Mouse (Mus musculus) CH12.LX (cell line): Measurements from ENCODE around the gene Ptma. TPM values are rescaled to one million over a fixed set of nuclear protein-coding genes. Genes with fewer than 3 reads are reported as not detected.

ENCODE experiments used
- DNase-seq: peaks from one replicate; pipeline ENCODE4 v3.0.0-alpha.2; 2013; ENCODE audit errors: extremely low read depth
- H3K27ac ChIP-seq: 2 replicates; pipeline ENCODE4 v1.5.1; 2012; ENCODE audit warnings: low read depth, mild to moderate bottlenecking, control low read depth, moderate library complexity; ENCODE audit not compliant: insufficient read depth
- H3K27me3 ChIP-seq: replicated peaks from 2 replicates; pipeline ENCODE3; 2012; ENCODE audit warnings: inconsistent platforms
- H3K36me3 ChIP-seq, 2 experiments: replicated peaks in 1 of 2; 2 replicates each; pipeline versions ENCODE3 to v1.6.1; 2012; ENCODE audit warnings: inconsistent platforms in 1 of 2, low read length in 1 of 2, mild to moderate bottlenecking in 1 of 2, mixed read lengths in 1 of 2, moderate library complexity in 1 of 2; ENCODE audit not compliant: control insufficient read depth in 1 of 2, insufficient read depth in 1 of 2
- H3K4me1 ChIP-seq, 2 experiments: 2 replicates each; pipeline ENCODE4 v1.6.1; 2012; ENCODE audit warnings: inconsistent platforms in 1 of 2, moderate library complexity in 1 of 2; ENCODE audit not compliant: insufficient read depth in 2 of 2, control insufficient read depth in 1 of 2
- H3K4me2 ChIP-seq: 2 replicates; pipeline ENCODE4 v1.6.1; 2012; ENCODE audit warnings: low read depth, mild to moderate bottlenecking, control low read depth; ENCODE audit not compliant: poor library complexity, insufficient read depth, severe bottlenecking
- H3K4me3 ChIP-seq, 3 experiments: fragments of 150-350 bp in 1 of 3; sonication (generic) in 1 of 3; replicated peaks in 1 of 3; 2 replicates each; pipeline versions ENCODE3 to v1.5.1; 2011 to 2012; ENCODE audit warnings: low read depth in 2 of 3, low read length in 2 of 3, mild to moderate bottlenecking in 2 of 3, moderate library complexity in 2 of 3, control low read depth in 1 of 3, improper control_type of control experiment in 1 of 3, inconsistent platforms in 1 of 3, mixed read lengths in 1 of 3; ENCODE audit not compliant: poor library complexity in 1 of 3
- H3K79me2 ChIP-seq: replicated peaks from 2 replicates; pipeline ENCODE4 v1.6.1; 2012; ENCODE audit warnings: mild to moderate bottlenecking, moderate library complexity; ENCODE audit not compliant: control insufficient read depth, poor library complexity, insufficient read depth, severe bottlenecking; ENCODE audit errors: extremely low read depth
- H3K9ac ChIP-seq: 2 replicates; pipeline ENCODE4 v1.6.1; 2012; ENCODE audit warnings: low read depth, mild to moderate bottlenecking, control low read depth, moderate library complexity; ENCODE audit not compliant: insufficient read depth
- H3K9me3 ChIP-seq: replicated peaks from 2 replicates; pipeline ENCODE3; 2012; ENCODE audit warnings: low read length, inconsistent platforms, mixed read lengths
- CHD1 ChIP-seq: IDR thresholded peaks from 2 replicates; pipeline ENCODE4 v1.6.1; 2012; ENCODE audit warnings: low read depth, low read length, improper control_type of control experiment, inconsistent platforms
- CTCF ChIP-seq, 2 experiments: IDR thresholded peaks in 1 of 2; conservative IDR thresholded peaks in 1 of 2; 2 replicates each; pipeline ENCODE4 v1.5.1; 2011 to 2012; ENCODE audit warnings: low read depth in 2 of 2, low read length in 2 of 2, improper control_type of control experiment in 1 of 2, inconsistent platforms in 1 of 2, mild to moderate bottlenecking in 1 of 2, moderate library complexity in 1 of 2
- ELF1 ChIP-seq: IDR thresholded peaks from 2 replicates; pipeline ENCODE4 v1.6.1; 2014; ENCODE audit warnings: low read depth, mild to moderate bottlenecking, inconsistent platforms, low read length, improper control_type of control experiment
- EP300 ChIP-seq: IDR thresholded peaks from 2 replicates; pipeline ENCODE4 v1.6.1; 2011; ENCODE audit warnings: low read length, improper control_type of control experiment
- HCFC1 ChIP-seq: IDR thresholded peaks from 2 replicates; pipeline ENCODE4 v1.6.1; 2012; ENCODE audit warnings: low read depth, mild to moderate bottlenecking, inconsistent platforms, low read length, improper control_type of control experiment
- JUN ChIP-seq: IDR thresholded peaks from 2 replicates; pipeline ENCODE4 v1.6.1; 2011; ENCODE audit warnings: low read depth, mild to moderate bottlenecking, low read length, improper control_type of control experiment, moderate library complexity; ENCODE audit not compliant: insufficient read depth
- KAT2A ChIP-seq: IDR thresholded peaks from 2 replicates; pipeline ENCODE4 v1.6.1; 2012; ENCODE audit warnings: low read length, improper control_type of control experiment, inconsistent platforms; ENCODE audit not compliant: insufficient replicate concordance
- MAFK ChIP-seq: IDR thresholded peaks from 2 replicates; pipeline ENCODE4 v1.6.1; 2011; ENCODE audit warnings: low read length, improper control_type of control experiment; ENCODE audit not compliant: insufficient replicate concordance
- NRF1 ChIP-seq: IDR thresholded peaks from 2 replicates; pipeline ENCODE4 v1.6.1; 2014; ENCODE audit warnings: low read depth, mild to moderate bottlenecking, inconsistent platforms, low read length, improper control_type of control experiment, moderate library complexity
- POLR2AphosphoS2 ChIP-seq: IDR thresholded peaks from 2 replicates; pipeline ENCODE4 v1.6.1; 2011; ENCODE audit warnings: low read depth, low read length, improper control_type of control experiment
- USF1 ChIP-seq: IDR thresholded peaks from 2 replicates; pipeline ENCODE4 v1.6.1; 2014; ENCODE audit warnings: low read depth, mild to moderate bottlenecking, inconsistent platforms, low read length, improper control_type of control experiment
- USF2 ChIP-seq: conservative IDR thresholded peaks from 2 replicates; pipeline ENCODE4 v1.6.1; 2011; ENCODE audit warnings: low read depth, low read length, improper control_type of control experiment
- ZC3H11A ChIP-seq: IDR thresholded peaks from 2 replicates; pipeline ENCODE4 v1.6.1; 2012; ENCODE audit warnings: low read depth, mild to moderate bottlenecking, inconsistent platforms, low read length, improper control_type of control experiment
- ZMIZ1 ChIP-seq: IDR thresholded peaks from 2 replicates; pipeline ENCODE4 v1.6.1; 2012; ENCODE audit warnings: low read depth, mild to moderate bottlenecking, inconsistent platforms, low read length, improper control_type of control experiment
- ZNF384 ChIP-seq: IDR thresholded peaks from 2 replicates; pipeline ENCODE4 v1.6.1; 2012; ENCODE audit warnings: low read depth, low read length, improper control_type of control experiment, inconsistent platforms
- dilution Hi-C: fragments of 300-500 bp; cut with MboI; formaldehyde crosslinking; loops from 2 replicates; pipeline ENCODE4 v1.14.3; 2020; ENCODE audit warnings: low sequenced_read_pairs; ENCODE audit not compliant: extremely low pct_unique_long_range_greater_than_20kb, extremely low pct_ligation_motif_present
- in situ Hi-C: fragments of 300-500 bp; cut with MboI; formaldehyde crosslinking; loops from 3 replicates; pipeline ENCODE4 v1.14.3; 2019; ENCODE audit warnings: low sequenced_read_pairs, low pct_ligation_motif_present, low pct_unique_long_range_greater_than_20kb, mixed read lengths
- polyA plus RNA-seq: library from polyadenylated mRNA; unstranded; fragments of >175 nt; gene quantifications from 2 replicates; pipeline ENCODE4 v1.2.1, GENCODE M21; 2012; ENCODE audit warnings: low read depth; ENCODE audit not compliant: insufficient read length
- total RNA-seq, 2 experiments: library from RNA; depleted of rRNA; stranded (reverse); fragments of 300-350 nt in 1 of 2; fragments of >200 nt in 1 of 2; gene quantifications; 2 replicates each; pipeline ENCODE4 v1.2.3; 2012 to 2014

Gene Ptma
- total and polyA plus RNA-seq, 3 experiments, result 2,835 to 5,324 (median 5,084) TPM

- H3K4me1 ChIP-seq, result no peaks in the 10 kb centered on the region
- dilution Hi-C loops, result no loop called here
Observed at GRCm38 (mm10) chr1:86562663-86563062, 36.1 kb downstream of the Ptma start.

GRCm38 (mm10) chr1:86568409-86568808 lies 41.9 kb downstream of the Ptma start:
- in situ Hi-C loops, result no loop called here
- Histone ChIP-seq H3K36me3 (peaks cover 0 to 26% of the 10 kb centered on the region in 2 experiments), H3K4me1 (no peaks in the 10 kb centered on the region), H3K4me3 (no peak overlapping the region), H3K9ac (no peak overlapping the region), H3K4me2 (no peak overlapping the region)
- dilution Hi-C loops, result no loop called here
- DNase-seq, result no peak
- no peak for TF ChIP-seq EP300
- TF ChIP-seq HCFC1, result no peak
- TF ChIP-seq JUN, result no peak
- TF ChIP-seq ZC3H11A, result no peak
- TF ChIP-seq ZNF384, result no peak
- no peak for TF ChIP-seq CHD1
- TF ChIP-seq CTCF (conservative IDR thresholded peaks at IDR 0.05 in 1 of 2, IDR thresholded peaks at IDR 0.05 in 1 of 2; ENCODE audit: low read depth in 2 of 2, low read length in 2 of 2), result no peak
- TF ChIP-seq ZMIZ1, result no peak
- TF ChIP-seq, all 38 proteins: peak for 0
- H3K27ac ChIP-seq, result no peak overlapping the region
- H3K27me3 ChIP-seq, result no peaks in the 10 kb centered on the region
- no peaks in the 10 kb centered on the region for H3K9me3 ChIP-seq
- no peaks in the 10 kb centered on the region for H3K79me2 ChIP-seq

More at GRCm38 (mm10) chr1:86562663-86563062, 36.1 kb downstream of the Ptma start:
- no peak for TF ChIP-seq NRF1
- TF ChIP-seq ZC3H11A, result no peak
- TF ChIP-seq JUN, result no peak
- TF ChIP-seq KAT2A, result no peak
- no peak for TF ChIP-seq HCFC1
- TF ChIP-seq ELF1, result no peak
- no peak for TF ChIP-seq POLR2AphosphoS2
- no peak for TF ChIP-seq USF2
- Histone ChIP-seq H3K9ac (no peak overlapping the region), H3K36me3 (peaks cover 2 to 37% of the 10 kb centered on the region in 2 experiments), H3K9me3 (no peaks in the 10 kb centered on the region), H3K4me3 (no peak overlapping the region), H3K79me2 (no peaks in the 10 kb centered on the region), H3K27me3 (no peaks in the 10 kb centered on the region), H3K4me2 (no peak overlapping the region), H3K27ac (no peak overlapping the region)
- DNase-seq, result no peak
- in situ Hi-C loops, result no loop called here

GRCm38 (mm10) chr1:86569292-86569860 lies 42.9 kb downstream of the Ptma start:
- in situ Hi-C loops (no loop called here), dilution Hi-C loops (no loop called here)
- Histone ChIP-seq H3K79me2 (no peaks in the 10 kb centered on the region), H3K4me3 (no peak overlapping the region), H3K9me3 (no peaks in the 10 kb centered on the region), H3K4me2 (no peak overlapping the region), H3K9ac (no peak overlapping the region), H3K36me3 (peaks cover 0 to 19% of the 10 kb centered on the region in 2 experiments), H3K27me3 (no peaks in the 10 kb centered on the region), H3K27ac (no peak overlapping the region), H3K4me1 (no peaks in the 10 kb centered on the region)
- DNase-seq, result no peak
- TF ChIP-seq USF1, result no peak
- TF ChIP-seq MAFK, result 0 out of 2 replicates have a peak, but pooled peaks have one; percentile 52
